Mouse (Mus musculus): ENCODE measurements at regions not wholly inside any gene's neighbourhood (a gene's known extent, or its start where the extent isn't known, plus 50 kb on each side); places are given as distances from the start of the nearest gene placed in this dataset.

DNA sequence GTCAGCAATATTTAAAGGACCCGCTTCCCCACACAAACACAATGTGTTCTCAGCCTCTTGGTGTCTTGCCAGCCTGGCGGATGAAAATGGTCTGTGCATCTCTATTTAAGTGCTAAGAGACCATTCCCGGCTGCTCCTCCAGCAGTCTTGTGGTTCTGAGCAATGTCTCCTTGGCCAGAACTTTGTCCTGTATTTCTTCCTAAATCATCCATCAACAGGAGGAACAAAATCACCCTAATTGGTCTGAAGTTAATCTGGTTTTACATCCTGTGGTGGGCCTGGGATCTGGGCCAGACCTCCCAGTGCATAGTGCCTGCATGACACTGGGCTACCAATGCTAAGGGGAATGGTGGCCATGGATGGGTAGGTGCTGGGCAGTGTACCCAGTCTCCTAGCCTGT, 123.6 kb downstream of the 9530068E07Rik start:
- no peak for TF ChIP-seq POLR2A (IDR thresholded peaks at IDR 0.05; ENCODE audit: low read depth, low read length)
- no peak for TF ChIP-seq CTCF (IDR thresholded peaks at IDR 0.05; ENCODE audit: borderline replicate concordance, insufficient read depth, low read length)
- no peak overlapping the region for H3K27ac ChIP-seq (ENCODE audit: insufficient read depth, low read length)
- no peak overlapping the region for H3K4me3 ChIP-seq (ENCODE audit: insufficient read depth, low read length)
- H3K4me1 ChIP-seq (ENCODE audit: control insufficient read depth, insufficient read depth, low read length), result no peaks in the 10 kb centered on the region

DNA sequence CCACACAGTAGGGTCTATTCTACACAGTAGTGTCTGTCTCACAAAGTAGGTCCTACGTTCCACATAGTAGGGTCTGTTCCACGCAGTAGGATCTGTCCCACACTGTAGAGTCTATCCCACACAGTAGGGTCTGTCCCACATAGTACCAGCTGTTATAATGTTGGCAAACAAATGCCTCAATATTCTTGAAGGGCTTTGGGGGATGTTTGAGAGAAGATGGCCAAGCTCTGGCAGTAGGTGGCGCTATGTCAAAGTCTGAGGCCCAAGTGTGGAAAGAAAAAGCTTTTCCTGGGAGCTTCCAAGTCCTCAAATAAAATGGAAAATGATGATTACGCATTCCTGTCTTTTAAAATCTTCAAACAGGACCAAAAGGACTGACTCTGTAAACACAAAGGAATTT, 125.7 kb downstream of the 9530068E07Rik start:
- no peak overlapping the region for H3K27ac ChIP-seq (ENCODE audit: insufficient read depth, low read length)
- TF ChIP-seq CTCF (IDR thresholded peaks at IDR 0.05; ENCODE audit: borderline replicate concordance, insufficient read depth, low read length), result peak; percentile 37; the same call in 1 of the 2 replicates
- no peak for TF ChIP-seq POLR2A (IDR thresholded peaks at IDR 0.05; ENCODE audit: low read depth, low read length)
- no peak overlapping the region for H3K4me3 ChIP-seq (ENCODE audit: insufficient read depth, low read length)
- H3K4me1 ChIP-seq (ENCODE audit: control insufficient read depth, insufficient read depth, low read length), result no peaks in the 10 kb centered on the region

DNA sequence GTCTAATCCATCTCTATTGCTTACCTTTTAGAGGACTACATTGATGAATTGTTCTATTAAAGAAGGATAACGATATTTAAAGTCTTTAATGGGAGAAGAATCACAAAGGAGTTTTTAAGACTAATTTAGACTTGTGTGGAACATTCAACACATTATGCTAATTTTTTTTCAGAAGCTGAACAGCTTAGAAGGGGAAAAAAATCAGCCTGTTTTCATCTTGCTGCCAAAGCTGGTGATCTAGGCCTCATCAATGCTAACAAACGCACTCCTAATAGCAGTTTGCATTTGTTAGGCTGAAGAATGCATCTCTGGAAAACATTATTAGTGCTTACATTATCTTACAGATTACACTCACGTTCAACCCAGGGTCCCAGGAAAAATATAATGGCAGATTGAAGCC, 126.2 kb downstream of the 9530068E07Rik start:
- no peak overlapping the region for H3K4me3 ChIP-seq (ENCODE audit: insufficient read depth, low read length)
- no peaks in the 10 kb centered on the region for H3K4me1 ChIP-seq (ENCODE audit: control insufficient read depth, insufficient read depth, low read length)
- no peak for TF ChIP-seq POLR2A (IDR thresholded peaks at IDR 0.05; ENCODE audit: low read depth, low read length)
- no peak for TF ChIP-seq CTCF (IDR thresholded peaks at IDR 0.05; ENCODE audit: borderline replicate concordance, insufficient read depth, low read length)
- H3K27ac ChIP-seq (ENCODE audit: insufficient read depth, low read length), result no peak overlapping the region

DNA sequence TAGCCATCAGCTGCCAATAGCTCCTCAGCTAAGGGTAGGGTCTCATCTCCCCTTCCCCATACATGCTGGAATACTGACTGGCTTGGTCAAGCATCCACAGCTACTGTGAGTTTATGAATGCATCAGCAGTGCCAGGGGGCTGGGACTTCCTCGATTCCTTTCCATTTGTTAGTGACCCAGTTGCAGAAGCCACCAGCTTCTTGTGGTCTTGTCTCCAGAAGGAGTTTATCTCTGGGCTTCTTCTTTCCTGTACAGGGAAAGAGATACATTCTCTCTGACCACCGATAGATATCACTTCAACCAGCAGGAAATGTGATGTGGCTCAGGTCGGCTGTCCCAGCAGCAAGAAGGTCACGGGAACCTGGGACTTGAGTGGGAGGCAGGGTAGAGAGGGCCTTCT, 127.0 kb downstream of the 9530068E07Rik start:
- no peaks in the 10 kb centered on the region for H3K4me1 ChIP-seq (ENCODE audit: control insufficient read depth, insufficient read depth, low read length)

DNA sequence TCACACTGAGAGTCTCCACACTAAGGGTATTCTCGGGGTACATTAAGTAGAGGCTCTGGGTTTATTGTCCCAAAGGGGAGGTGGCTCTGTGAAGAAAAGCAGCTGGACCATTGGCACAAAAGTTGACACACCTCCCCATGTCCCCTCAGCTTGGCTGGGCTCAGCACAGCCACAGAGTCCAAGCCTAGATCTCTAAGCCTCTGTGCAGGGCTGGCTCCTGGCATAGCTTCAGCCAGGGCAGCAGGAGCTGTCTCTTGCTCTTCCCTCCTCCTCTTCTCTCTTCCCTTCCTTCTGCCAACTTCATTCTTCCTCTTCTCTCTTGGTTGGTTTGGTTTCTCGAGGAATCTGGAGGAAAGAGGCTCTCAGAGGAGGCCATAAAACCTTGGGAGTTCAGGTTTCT, 127.4 kb downstream of the 9530068E07Rik start:
- no peaks in the 10 kb centered on the region for H3K4me1 ChIP-seq (ENCODE audit: control insufficient read depth, insufficient read depth, low read length)
- H3K4me3 ChIP-seq (ENCODE audit: insufficient read depth, low read length), result no peak overlapping the region
- TF ChIP-seq POLR2A (IDR thresholded peaks at IDR 0.05; ENCODE audit: low read depth, low read length) (no peak), CTCF (IDR thresholded peaks at IDR 0.05; ENCODE audit: borderline replicate concordance, insufficient read depth, low read length) (no peak)
- H3K27ac ChIP-seq (ENCODE audit: insufficient read depth, low read length), result no peak overlapping the region

More for the DNA sequence above, 127.0 kb downstream of the 9530068E07Rik start:
- Histone ChIP-seq H3K27ac (ENCODE audit: insufficient read depth, low read length) (no peak overlapping the region), H3K4me3 (ENCODE audit: insufficient read depth, low read length) (no peak overlapping the region)
- TF ChIP-seq POLR2A (IDR thresholded peaks at IDR 0.05; ENCODE audit: low read depth, low read length), result no peak
- no peak for TF ChIP-seq CTCF (IDR thresholded peaks at IDR 0.05; ENCODE audit: borderline replicate concordance, insufficient read depth, low read length)

DNA sequence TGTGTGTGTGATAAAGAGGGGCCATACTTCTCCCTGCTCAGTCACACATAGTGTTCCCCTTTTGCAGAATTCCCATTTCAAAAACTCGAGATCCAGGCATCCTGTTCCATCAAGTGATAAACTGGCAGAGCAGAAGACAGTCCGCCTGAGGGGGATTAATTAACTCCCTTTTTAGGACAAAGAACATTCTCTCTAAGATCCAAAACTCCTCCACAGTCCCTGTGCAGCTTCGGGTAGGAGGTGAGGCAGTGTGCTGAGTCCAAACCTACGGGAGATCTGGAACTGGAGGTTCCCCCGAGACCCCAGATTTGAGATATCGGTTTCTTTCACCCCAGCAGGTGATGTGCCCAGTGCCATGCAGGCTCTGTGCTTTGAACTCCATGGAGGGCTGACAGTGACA, 129.2 kb downstream of the 9530068E07Rik start:
- no peak overlapping the region for H3K4me3 ChIP-seq (ENCODE audit: insufficient read depth, low read length)
- TF ChIP-seq POLR2A (IDR thresholded peaks at IDR 0.05; ENCODE audit: low read depth, low read length) (no peak), CTCF (IDR thresholded peaks at IDR 0.05; ENCODE audit: borderline replicate concordance, insufficient read depth, low read length) (no peak)
- H3K4me1 ChIP-seq (ENCODE audit: control insufficient read depth, insufficient read depth, low read length), result no peaks in the 10 kb centered on the region
- H3K27ac ChIP-seq (ENCODE audit: insufficient read depth, low read length), result no peak overlapping the region

DNA sequence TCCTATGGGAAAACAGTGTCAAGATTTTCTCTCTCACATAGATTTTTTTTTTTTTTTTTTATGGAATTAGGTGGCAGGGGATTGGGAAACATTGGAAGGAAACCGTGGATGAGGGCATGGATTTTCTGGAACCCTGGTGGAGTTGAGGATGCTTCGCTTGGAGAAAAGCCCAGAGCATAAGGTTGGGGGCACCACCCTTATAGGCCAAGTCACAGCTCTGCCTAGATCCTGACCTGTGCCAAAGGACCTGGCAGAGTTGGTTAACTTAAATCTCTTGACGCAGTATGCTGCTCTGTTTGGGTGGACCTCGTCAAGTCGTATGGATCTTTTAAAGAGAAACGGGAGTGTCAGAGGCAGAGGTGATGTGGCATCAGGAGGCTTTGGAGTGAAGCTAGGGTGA, 130.1 kb downstream of the 9530068E07Rik start:
- Histone ChIP-seq H3K4me1 (ENCODE audit: control insufficient read depth, insufficient read depth, low read length) (no peaks in the 10 kb centered on the region), H3K27ac (ENCODE audit: insufficient read depth, low read length) (no peak overlapping the region), H3K4me3 (ENCODE audit: insufficient read depth, low read length) (no peak overlapping the region)
- TF ChIP-seq POLR2A (IDR thresholded peaks at IDR 0.05; ENCODE audit: low read depth, low read length) (no peak), CTCF (IDR thresholded peaks at IDR 0.05; ENCODE audit: borderline replicate concordance, insufficient read depth, low read length) (no peak)

DNA sequence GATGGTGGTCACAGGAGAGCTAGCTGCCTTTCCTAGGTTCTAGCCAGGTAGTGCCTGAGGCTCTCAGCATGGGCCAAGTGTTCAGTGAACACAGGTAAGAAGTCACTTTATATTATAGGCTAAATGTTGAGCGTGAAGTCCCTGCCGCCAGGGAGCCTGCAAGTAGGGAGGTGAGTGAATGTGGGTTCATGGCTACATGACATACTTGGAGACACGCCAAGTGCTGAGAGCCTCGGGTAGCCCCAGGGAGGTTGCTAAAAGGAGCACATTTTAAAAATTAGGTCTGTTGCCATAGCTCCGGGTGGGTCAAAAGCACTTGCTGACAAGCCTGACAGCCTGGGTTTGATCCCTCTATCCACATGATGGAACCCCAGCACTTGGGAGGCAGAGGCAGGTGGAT, 137.2 kb downstream of the 9530068E07Rik start:
- H3K4me3 ChIP-seq (ENCODE audit: insufficient read depth, low read length), result no peak overlapping the region
- no peak overlapping the region for H3K27ac ChIP-seq (ENCODE audit: insufficient read depth, low read length)
- no peak for TF ChIP-seq CTCF (IDR thresholded peaks at IDR 0.05; ENCODE audit: borderline replicate concordance, insufficient read depth, low read length)
- no peak for TF ChIP-seq POLR2A (IDR thresholded peaks at IDR 0.05; ENCODE audit: low read depth, low read length)
- peaks cover 9% of the 10 kb centered on the region for H3K4me1 ChIP-seq (ENCODE audit: control insufficient read depth, insufficient read depth, low read length)

DNA sequence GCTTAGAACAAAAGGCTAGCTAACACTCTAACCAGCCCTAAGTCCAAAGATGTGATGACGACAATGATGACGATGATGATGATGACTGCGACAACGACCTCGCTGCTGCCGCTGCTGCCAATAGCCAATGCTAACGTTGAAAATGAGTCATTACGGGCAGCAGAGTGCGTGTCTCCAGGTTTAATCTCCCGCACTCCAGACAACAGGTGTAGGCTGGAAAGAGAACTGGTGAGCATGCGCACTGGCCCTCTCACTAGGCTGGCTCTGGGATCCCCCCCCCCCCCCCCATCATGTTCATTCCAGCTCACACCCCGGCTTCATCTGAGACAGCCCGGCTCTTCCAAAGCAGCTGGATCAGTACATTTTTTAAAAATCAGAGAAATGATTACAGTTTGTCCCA, 138.4 kb downstream of the 9530068E07Rik start:
- Histone ChIP-seq H3K4me1 (ENCODE audit: control insufficient read depth, insufficient read depth, low read length) (peaks cover 9% of the 10 kb centered on the region), H3K4me3 (ENCODE audit: insufficient read depth, low read length) (no peak overlapping the region), H3K27ac (ENCODE audit: insufficient read depth, low read length) (no peak overlapping the region)
- TF ChIP-seq CTCF (IDR thresholded peaks at IDR 0.05; ENCODE audit: borderline replicate concordance, insufficient read depth, low read length), result no peak
- TF ChIP-seq POLR2A (IDR thresholded peaks at IDR 0.05; ENCODE audit: low read depth, low read length), result no peak

DNA sequence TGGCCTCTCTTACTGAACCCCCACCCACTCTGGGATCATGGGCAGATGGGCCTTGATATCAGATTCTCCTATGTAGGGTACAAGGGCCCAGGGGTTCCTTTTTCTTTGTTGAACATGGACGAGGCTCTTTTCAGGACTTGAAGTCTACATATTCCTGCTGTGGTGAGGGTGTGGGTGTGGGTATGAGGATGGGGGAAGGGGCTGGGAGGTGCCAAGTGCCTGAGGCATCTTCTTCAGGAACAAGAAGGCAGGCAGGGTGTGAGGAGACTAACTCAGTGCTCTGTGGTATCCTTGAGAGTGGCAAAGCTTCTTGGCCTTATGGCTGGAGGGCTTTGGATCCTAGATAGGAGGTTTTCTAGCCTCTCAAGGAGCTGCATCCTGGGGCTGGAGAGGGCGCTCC, 140.0 kb downstream of the 9530068E07Rik start:
- Histone ChIP-seq H3K4me1 (ENCODE audit: control insufficient read depth, insufficient read depth, low read length) (peaks cover 9% of the 10 kb centered on the region), H3K4me3 (ENCODE audit: insufficient read depth, low read length) (no peak overlapping the region), H3K27ac (ENCODE audit: insufficient read depth, low read length) (no peak overlapping the region)
- TF ChIP-seq POLR2A (IDR thresholded peaks at IDR 0.05; ENCODE audit: low read depth, low read length) (no peak), CTCF (IDR thresholded peaks at IDR 0.05; ENCODE audit: borderline replicate concordance, insufficient read depth, low read length) (no peak)

DNA sequence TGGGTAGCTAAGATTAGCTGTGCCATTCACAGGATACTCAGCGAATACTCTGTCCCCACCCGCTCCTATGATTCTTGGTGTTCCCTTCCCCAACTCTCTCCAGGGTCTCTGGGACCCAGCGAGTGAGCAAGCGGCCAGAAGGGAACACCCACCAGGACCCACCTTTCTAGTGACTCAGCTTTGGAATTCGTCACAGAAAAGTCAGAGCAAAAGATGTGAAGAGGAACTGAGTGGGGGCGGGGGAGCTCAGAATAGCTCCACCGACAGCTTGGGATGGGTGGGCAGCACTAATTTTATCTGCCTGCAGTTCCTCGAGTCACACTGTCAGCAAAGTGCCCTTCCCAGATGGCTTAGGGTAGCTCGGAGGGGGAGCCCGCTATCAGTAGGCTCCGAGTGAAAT, 140.6 kb downstream of the 9530068E07Rik start:
- TF ChIP-seq POLR2A (IDR thresholded peaks at IDR 0.05; ENCODE audit: low read depth, low read length) (no peak), CTCF (IDR thresholded peaks at IDR 0.05; ENCODE audit: borderline replicate concordance, insufficient read depth, low read length) (no peak)
- Histone ChIP-seq H3K4me1 (ENCODE audit: control insufficient read depth, insufficient read depth, low read length) (peaks cover 9% of the 10 kb centered on the region), H3K27ac (ENCODE audit: insufficient read depth, low read length) (no peak overlapping the region), H3K4me3 (ENCODE audit: insufficient read depth, low read length) (no peak overlapping the region)

All from embryonic fibroblast, embryonic 13.5 days (primary cell).